Mouse (Mus musculus) gastrocnemius, adult 8-10 months (tissue): ENCODE data around the gene Mcu. TPM values are rescaled to one million over a fixed set of nuclear protein-coding genes. Genes with fewer than 3 reads are reported as not detected.
A peak's percentile ranks its signal among the peaks of the same experiment; 100 is the strongest.

ENCODE experiments used
- DNase-seq, 2 experiments: peaks; one replicate each; pipeline ENCODE4 v3.0.0; 2022; ENCODE audit warnings: low spot score in 2 of 2
- total RNA-seq, 4 experiments: library from RNA; stranded (reverse); gene quantifications; 2 replicates each; pipeline ENCODE4 v1.2.4; 2022

Mcu gene
- total RNA-seq: 10 to 100 TPM; 37.1 to 42.2 (median 41.1) TPM

GRCm38 (mm10) chr10:59616522-59616921 is at the start of gene Mcu:
TSS of gene Mcu (minus strand) at chr10:59616692.
- peak; percentile 95 for DNase-seq

- no peak for DNase-seq
Observed at GRCm38 (mm10) chr10:59665503-59666291, 49.2 kb upstream of the Mcu start.

- DNase-seq: no peak
Observed at GRCm38 (mm10) chr10:59664765-59665164, 48.3 kb upstream of the Mcu start.

DNA sequence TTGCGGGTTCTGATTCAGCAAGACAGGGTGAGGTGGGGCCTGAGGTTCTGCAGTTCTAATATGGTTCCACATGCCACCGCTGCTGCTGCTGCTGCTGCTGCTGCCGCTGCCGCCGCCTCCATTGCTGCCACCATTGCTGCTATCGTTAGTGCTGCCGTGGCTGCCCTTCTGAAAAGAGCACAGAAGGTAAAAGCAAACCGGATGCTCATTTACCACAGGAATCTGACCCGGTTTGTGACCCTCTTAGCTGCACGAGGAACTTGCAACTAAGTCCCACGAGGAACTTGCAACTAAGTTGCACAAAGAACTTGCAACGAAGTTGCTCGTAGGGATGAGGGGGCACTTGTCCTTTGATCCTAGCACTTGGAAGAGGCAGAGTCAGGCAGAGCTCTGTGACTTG is 40.3 kb upstream of the Mcu start:
- DNase-seq: no peak

- DNase-seq: no peak
Observed at GRCm38 (mm10) chr10:59646821-59647378, 30.4 kb upstream of the Mcu start.

GRCm38 (mm10) chr10:59645153-59645552 is 28.7 kb upstream of the Mcu start:
- no peak for DNase-seq

- DNase-seq: no peak
Observed at GRCm38 (mm10) chr10:59644710-59645109, 28.2 kb upstream of the Mcu start.

DNA sequence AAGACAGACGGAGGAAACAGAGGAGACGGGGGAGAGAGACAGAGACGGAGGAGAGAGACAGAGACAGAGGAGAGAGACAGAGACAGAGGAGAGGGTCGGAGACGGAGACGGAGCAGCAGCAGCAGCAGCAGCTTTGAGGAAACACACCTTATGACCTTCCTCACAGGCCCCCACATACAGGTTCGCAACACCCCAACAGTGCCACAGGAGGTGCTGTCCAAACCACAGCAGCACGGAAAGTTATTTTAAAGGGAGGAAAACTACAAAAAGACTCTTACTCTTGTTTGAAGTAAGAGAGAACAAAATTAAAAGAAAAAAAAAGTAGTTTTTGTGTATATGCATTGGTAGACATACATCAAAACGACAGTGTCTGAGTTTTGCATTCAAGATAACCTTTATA is 27.2 kb upstream of the Mcu start:
- no peak for DNase-seq

DNA sequence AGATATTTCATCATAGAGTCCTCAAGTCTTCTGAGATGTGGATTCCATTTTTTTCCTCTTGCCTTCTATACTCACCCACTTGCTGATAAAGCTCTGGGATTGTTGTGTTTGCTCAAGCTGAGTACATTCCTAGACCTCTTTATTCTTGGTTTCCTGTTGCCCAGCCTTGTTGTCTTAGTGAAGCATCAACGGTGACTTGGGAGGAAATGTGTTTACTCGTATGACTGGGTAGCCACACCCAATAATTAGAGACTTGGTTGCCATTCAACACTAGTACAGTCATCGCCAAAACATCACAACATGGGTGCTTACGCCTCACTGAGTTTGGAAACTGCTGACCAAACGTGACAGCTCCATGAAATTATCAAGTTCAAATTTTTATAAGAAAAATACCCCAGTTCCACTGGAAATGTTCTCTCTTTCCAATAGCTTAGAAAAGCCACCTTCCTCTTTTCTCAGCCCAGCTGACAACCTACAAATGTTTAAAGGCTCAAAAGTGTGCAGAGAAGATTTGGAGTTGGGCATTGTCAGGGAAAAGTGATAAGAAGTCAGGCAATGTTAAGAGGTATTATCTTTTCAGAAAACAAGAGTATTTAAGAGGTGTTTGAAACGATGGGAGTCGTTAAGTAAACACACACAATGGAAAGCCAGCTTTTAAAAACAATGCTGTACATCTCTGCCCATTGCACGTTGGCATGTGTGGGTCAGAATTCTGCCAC is 26.3 kb upstream of the Mcu start:
- DNase-seq: no peak

GRCm38 (mm10) chr10:59638576-59638975 is 22.1 kb upstream of the Mcu start:
- DNase-seq: no peak

DNA sequence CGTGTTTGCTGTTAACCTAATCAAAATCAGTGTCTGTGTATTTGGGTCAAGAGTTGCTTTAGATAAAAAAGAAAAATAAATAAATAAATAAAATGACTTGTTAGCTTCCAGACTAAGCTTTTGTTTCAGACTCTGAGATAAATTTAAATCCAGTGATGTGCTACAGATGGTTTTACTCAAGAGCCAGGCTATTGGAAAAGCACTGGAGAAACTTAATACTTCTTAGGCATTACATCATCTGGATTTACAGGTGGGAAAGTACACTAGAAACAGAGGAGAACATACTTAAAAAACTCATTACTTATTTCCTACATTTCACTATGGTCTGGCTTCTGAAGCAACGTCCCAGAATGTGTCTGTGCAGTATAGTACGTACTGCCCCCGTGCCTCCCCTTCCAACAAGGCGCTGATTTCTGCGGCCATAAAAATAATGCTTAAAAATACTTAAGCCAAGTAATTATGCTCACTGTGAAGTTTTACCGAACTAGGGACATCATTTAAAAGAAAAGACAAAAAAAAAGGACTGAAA is 21.2 kb upstream of the Mcu start:
- DNase-seq: no peak

- DNase-seq: no peak
Observed at GRCm38 (mm10) chr10:59636751-59637533, 20.4 kb upstream of the Mcu start.

DNA sequence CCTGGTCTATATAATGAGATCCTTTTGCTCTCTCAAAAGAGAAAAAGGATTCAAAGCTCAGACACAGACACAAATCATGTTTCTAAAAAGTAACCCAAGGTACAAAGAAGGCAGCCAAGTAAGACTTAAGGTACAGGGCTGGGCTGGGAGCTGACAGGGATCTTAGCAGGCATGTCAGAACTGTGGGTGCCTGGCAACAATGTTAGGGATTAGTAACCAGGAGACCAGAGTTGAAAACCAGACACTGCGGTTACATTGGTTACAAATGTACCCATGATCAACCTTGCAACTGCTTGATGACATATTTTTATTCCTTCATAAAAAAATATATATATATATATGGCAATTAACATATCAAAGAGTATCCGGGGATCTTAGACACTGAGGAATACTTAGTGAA is 19.6 kb upstream of the Mcu start:
- DNase-seq: no peak

DNA sequence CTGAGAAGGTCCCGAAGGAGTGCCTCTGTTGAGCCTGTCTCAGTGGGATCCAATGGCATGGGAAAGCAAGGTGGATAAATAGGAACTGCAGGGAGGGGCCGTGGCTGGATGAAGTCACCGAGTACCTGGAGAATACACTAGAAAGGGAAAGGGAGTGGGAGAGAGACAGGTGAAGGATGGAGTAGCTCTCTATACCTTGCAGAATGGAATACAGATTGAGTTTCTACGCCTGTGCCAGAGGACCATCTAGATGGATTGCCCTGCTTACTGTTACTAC is 13.0 kb upstream of the Mcu start:
- no peak for DNase-seq

- DNase-seq: no peak
Observed at GRCm38 (mm10) chr10:59628641-59629505, 12.4 kb upstream of the Mcu start.

DNA sequence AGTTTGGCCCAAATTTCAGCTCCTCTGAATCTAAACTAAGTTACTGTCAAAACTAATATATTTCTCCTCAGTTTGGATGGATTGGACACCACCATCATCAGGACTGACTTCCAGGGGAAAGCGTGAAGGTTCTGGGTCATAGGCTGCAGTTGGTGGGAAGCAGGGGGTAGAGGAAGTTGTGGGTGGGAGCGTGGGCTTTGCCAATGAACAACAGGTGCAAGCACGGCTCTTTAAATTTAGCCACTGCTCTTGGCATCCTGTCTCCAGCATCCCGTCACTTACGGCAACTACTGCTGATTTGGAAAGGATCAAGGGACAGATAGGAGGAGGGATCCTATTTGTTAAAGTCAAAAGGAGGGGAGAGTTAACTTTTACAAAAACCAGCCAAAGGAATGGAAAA is 7.0 kb upstream of the Mcu start:
- DNase-seq: peak in 1 of 2 experiments; percentile 59

GRCm38 (mm10) chr10:59621355-59621754 is 4.9 kb upstream of the Mcu start:
- no peak for DNase-seq

- no peak for DNase-seq
Observed at GRCm38 (mm10) chr10:59617776-59618175, 1.3 kb upstream of the Mcu start.

- peak; percentile 61 to 71 for DNase-seq
Observed at GRCm38 (mm10) chr10:59615981-59616520, 441 bp downstream of the Mcu start, which contains the start of gene Gm10322. TSS of gene Gm10322 (plus strand) at chr10:59616063.

DNA sequence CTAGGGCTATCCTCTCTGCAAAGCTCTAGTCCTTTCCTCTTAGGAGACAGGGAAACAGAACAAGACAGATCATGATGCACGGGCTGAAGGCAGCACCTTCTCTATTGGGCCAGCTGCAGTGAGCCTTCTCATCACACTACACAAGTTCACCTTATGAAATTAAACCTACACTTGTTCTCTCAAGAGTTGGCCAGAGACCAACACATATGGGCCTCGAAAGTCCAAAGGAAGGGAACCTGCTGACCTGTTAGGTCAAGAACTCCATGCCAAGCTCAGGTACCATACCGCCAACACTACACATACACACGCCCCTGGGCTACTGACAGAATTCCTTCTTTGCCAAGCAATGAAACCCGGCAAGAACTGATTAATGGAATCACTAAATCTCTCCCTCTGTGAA is 1.1 kb downstream of the Mcu start:
- no peak for DNase-seq
